Mouse (Mus musculus) Muller cell, postnatal 12 days (primary cell): Measurements from ENCODE around the gene Arap1.
A peak's percentile ranks its signal among the peaks of the same experiment; 100 is the strongest.

Source experiments
- DNase-seq: peaks from one replicate; pipeline ENCODE4 v3.0.0-alpha.2; 2015; ENCODE audit errors: inconsistent ontology term

Gene Arap1

GRCm38 (mm10) chr7:101327263-101327662 is 20.6 kb upstream of the Arap1 start:
- no peak for DNase-seq

GRCm38 (mm10) chr7:101327786-101328185 is 20.1 kb upstream of the Arap1 start:
- no peak for DNase-seq

- peak; percentile 81 for DNase-seq
Observed at GRCm38 (mm10) chr7:101328621-101329158, 19.2 kb upstream of the Arap1 start.

- DNase-seq: no peak
Observed at GRCm38 (mm10) chr7:101329606-101330005, 18.3 kb upstream of the Arap1 start.

GRCm38 (mm10) chr7:101330074-101330840 is 17.6 kb upstream of the Arap1 start:
- peak; percentile 80 for DNase-seq

GRCm38 (mm10) chr7:101330841-101331173 is 17.1 kb upstream of the Arap1 start:
- DNase-seq: no peak

- DNase-seq: peak; percentile 52
Observed at GRCm38 (mm10) chr7:101332045-101332831, 15.6 kb upstream of the Arap1 start.

- no peak for DNase-seq
Observed at GRCm38 (mm10) chr7:101335228-101335627, 12.6 kb upstream of the Arap1 start.

- DNase-seq: no peak
Observed at GRCm38 (mm10) chr7:101336686-101337085, 11.2 kb upstream of the Arap1 start.

- DNase-seq: no peak
Observed at GRCm38 (mm10) chr7:101337401-101337800, 10.5 kb upstream of the Arap1 start.

- DNase-seq: no peak
Observed at GRCm38 (mm10) chr7:101341405-101341804, 6.5 kb upstream of the Arap1 start.

GRCm38 (mm10) chr7:101343135-101343534 is 4.7 kb upstream of the Arap1 start:
- no peak for DNase-seq

GRCm38 (mm10) chr7:101344892-101345291 is 3.0 kb upstream of the Arap1 start:
- no peak for DNase-seq

- no peak for DNase-seq
Observed at GRCm38 (mm10) chr7:101346991-101347390, 876 bp upstream of the Arap1 start.

GRCm38 (mm10) chr7:101348312-101348711 is 445 bp downstream of the Arap1 start:
- DNase-seq: no peak

GRCm38 (mm10) chr7:101349861-101350260 is 2.0 kb downstream of the Arap1 start:
- peak; percentile 84 for DNase-seq

- no peak for DNase-seq
Observed at GRCm38 (mm10) chr7:101352404-101352803, 4.5 kb downstream of the Arap1 start.

GRCm38 (mm10) chr7:101354423-101354822 is 6.6 kb downstream of the Arap1 start:
- DNase-seq: no peak

- DNase-seq: no peak
Observed at GRCm38 (mm10) chr7:101355551-101356100, 7.8 kb downstream of the Arap1 start.

- no peak for DNase-seq
Observed at GRCm38 (mm10) chr7:101356868-101357267, 9.0 kb downstream of the Arap1 start.

GRCm38 (mm10) chr7:101360406-101360805 is 12.5 kb downstream of the Arap1 start:
- DNase-seq: no peak

- DNase-seq: no peak
Observed at GRCm38 (mm10) chr7:101361021-101361420, 13.2 kb downstream of the Arap1 start.

GRCm38 (mm10) chr7:101361767-101362166 is 13.9 kb downstream of the Arap1 start:
- DNase-seq: no peak
